Mouse (Mus musculus) small intestine, adult 2 months (tissue): ENCODE measurements around the gene Baiap2l2. TPM values are rescaled to one million over a fixed set of nuclear protein-coding genes. Genes with fewer than 3 reads are reported as not detected.

Experiments used
- H3K27ac ChIP-seq: fragments of 200-500 bp; 2 replicates; pipeline ENCODE4 v1.5.1; 2012; ENCODE audit warnings: low read depth, low read length, control low read depth, inconsistent platforms; ENCODE audit not compliant: insufficient read depth
- H3K27me3 ChIP-seq: fragments of 200-500 bp; 2 replicates; pipeline ENCODE4 v1.6.1; 2012; ENCODE audit warnings: mild to moderate bottlenecking, moderate library complexity, low read length, inconsistent platforms; ENCODE audit not compliant: control insufficient read depth, insufficient read depth
- H3K36me3 ChIP-seq: fragments of 200-500 bp; 2 replicates; pipeline ENCODE4 v1.6.1; 2012; ENCODE audit warnings: mild to moderate bottlenecking, low read length, control low read depth, inconsistent platforms; ENCODE audit not compliant: control insufficient read depth, insufficient read depth
- H3K4me1 ChIP-seq: fragments of 200-500 bp; 2 replicates; pipeline ENCODE4 v1.6.1; 2012; ENCODE audit warnings: low read length, inconsistent platforms, mixed read lengths; ENCODE audit not compliant: control insufficient read depth, insufficient read depth, insufficient read length
- H3K4me3 ChIP-seq: fragments of 200-500 bp; 2 replicates; pipeline ENCODE4 v1.5.1; 2012; ENCODE audit warnings: low read depth, mild to moderate bottlenecking, control low read depth, inconsistent platforms, low read length, moderate library complexity
- CTCF ChIP-seq: fragments of 200-500 bp; IDR thresholded peaks from 2 replicates; pipeline ENCODE4 v1.5.1; 2012; ENCODE audit warnings: low read depth, mild to moderate bottlenecking, control low read depth, inconsistent platforms, low read length, moderate library complexity, mixed read lengths; ENCODE audit not compliant: insufficient replicate concordance, insufficient read length; ENCODE audit errors: extremely low read depth
- POLR2A ChIP-seq: fragments of 200-500 bp; IDR thresholded peaks from 2 replicates; pipeline ENCODE4 v1.6.1; 2012; ENCODE audit warnings: low read depth, mild to moderate bottlenecking, control low read depth, inconsistent platforms, low read length, moderate library complexity
- WGBS: fragments of 180-500 bp; shearing (Covaris S2); methylation state at CpG from one replicate; pipeline ENCODE4 v1.1.7; 2018; 5-methylcytosine and 5-hydroxymethylcytosine counted together
- polyA plus RNA-seq: library from polyadenylated mRNA; depleted of rRNA; stranded (reverse); fragments of >200 nt; gene quantifications from 2 replicates; pipeline ENCODE4 v1.2.3, GENCODE M21; 2012; rRNA removed

Gene Baiap2l2
- polyA plus RNA-seq, 1 experiment = 542 TPM

GRCm38 (mm10) chr15:79216191-79216590 lies 69.1 kb downstream of the Baiap2l2 start:
- no peaks in the 10 kb centered on the region for H3K27me3 ChIP-seq
- TF ChIP-seq CTCF (no peak), POLR2A (no peak)
- H3K4me3 ChIP-seq = no peak overlapping the region
- H3K36me3 ChIP-seq = no peaks in the 10 kb centered on the region
- no peaks in the 10 kb centered on the region for H3K4me1 ChIP-seq
- no peak overlapping the region for H3K27ac ChIP-seq
- WGBS = 50% methylated on average over 3 of the region's 3 CpGs

- Histone ChIP-seq H3K27me3 (no peaks in the 10 kb centered on the region), H3K4me3 (no peak overlapping the region), H3K27ac (no peak overlapping the region), H3K36me3 (no peaks in the 10 kb centered on the region), H3K4me1 (no peaks in the 10 kb centered on the region; the same call in 1 of the 2 replicates)
- TF ChIP-seq CTCF (no peak), POLR2A (no peak)
- WGBS = 80% methylated on average over 6 of the region's 6 CpGs
These were observed 71.7 kb downstream of the Baiap2l2 start for GRCm38 (mm10) chr15:79213591-79213990.

GRCm38 (mm10) chr15:79212750-79213446 lies 72.4 kb downstream of the Baiap2l2 start:
- Histone ChIP-seq H3K27ac (no peak overlapping the region), H3K4me3 (no peak overlapping the region), H3K36me3 (no peaks in the 10 kb centered on the region), H3K27me3 (no peaks in the 10 kb centered on the region), H3K4me1 (no peaks in the 10 kb centered on the region; the same call in 1 of the 2 replicates)
- TF ChIP-seq POLR2A = no peak
- TF ChIP-seq CTCF = no peak
- 92% methylated on average over 26 of the region's 26 CpGs for WGBS

GRCm38 (mm10) chr15:79210357-79210756 lies 75.0 kb downstream of the Baiap2l2 start:
- no peak for TF ChIP-seq POLR2A
- TF ChIP-seq CTCF = no peak
- 78% methylated on average over 2 of the region's 2 CpGs for WGBS
- Histone ChIP-seq H3K36me3 (no peaks in the 10 kb centered on the region), H3K4me3 (no peak overlapping the region), H3K27ac (no peak overlapping the region), H3K27me3 (no peaks in the 10 kb centered on the region), H3K4me1 (no peaks in the 10 kb centered on the region; the same call in 1 of the 2 replicates)

- WGBS = 59% methylated on average over 27 of the region's 27 CpGs
- Histone ChIP-seq H3K4me3 (peak overlapping the region; percentile 39), H3K4me1 (no peaks in the 10 kb centered on the region; the same call in 1 of the 2 replicates), H3K36me3 (no peaks in the 10 kb centered on the region), H3K27me3 (no peaks in the 10 kb centered on the region), H3K27ac (no peak overlapping the region)
- no peak for TF ChIP-seq POLR2A
- no peak for TF ChIP-seq CTCF
These were observed 76.4 kb downstream of the Baiap2l2 start for GRCm38 (mm10) chr15:79208758-79209439.

GRCm38 (mm10) chr15:79208211-79208610 lies 77.1 kb downstream of the Baiap2l2 start:
- no peaks in the 10 kb centered on the region for H3K36me3 ChIP-seq
- 69% methylated on average over 6 of the region's 6 CpGs for WGBS
- no peaks in the 10 kb centered on the region for H3K27me3 ChIP-seq
- TF ChIP-seq CTCF (no peak), POLR2A (no peak)
- no peaks in the 10 kb centered on the region; the same call in 1 of the 2 replicates for H3K4me1 ChIP-seq
- no peak overlapping the region for H3K4me3 ChIP-seq
- no peak overlapping the region for H3K27ac ChIP-seq

Other genes with a start within 250 kb of the Baiap2l2 start
- gene Galr3, start 243.7 kb downstream of the Baiap2l2 start, polyA plus RNA-seq = 2.2 and 8.0 TPM in 2 replicates
- gene Ankrd54, start 222.6 kb downstream of the Baiap2l2 start, polyA plus RNA-seq = 70.4 and 92.7 TPM in 2 replicates
- 52.5 and 88.3 TPM in 2 replicates for gene Eif3l, start 210.4 kb downstream of the Baiap2l2 start, polyA plus RNA-seq
- gene Micall1, start 176.6 kb downstream of the Baiap2l2 start, polyA plus RNA-seq = 18.8 and 23.8 TPM in 2 replicates
- gene Polr2f, start 144.5 kb downstream of the Baiap2l2 start, polyA plus RNA-seq = 18.3 and 32.2 TPM in 2 replicates
- gene 1700088E04Rik, start 144.3 kb downstream of the Baiap2l2 start, polyA plus RNA-seq = 0.56 and 1.2 TPM in 2 replicates
- gene Sox10, start 120.3 kb downstream of the Baiap2l2 start, polyA plus RNA-seq = 2.5 and 2.7 TPM in 2 replicates
- gene Pick1, start 56.4 kb downstream of the Baiap2l2 start, polyA plus RNA-seq = 20.8 and 27.9 TPM in 2 replicates
- 0.05 and 0.08 TPM in 2 replicates for gene Gm49486, start 56.1 kb downstream of the Baiap2l2 start, polyA plus RNA-seq
- 0.75 and 2.6 TPM in 2 replicates for gene Slc16a8, start 30.8 kb downstream of the Baiap2l2 start, polyA plus RNA-seq
- gene Pla2g6, start 42.9 kb upstream of the Baiap2l2 start, polyA plus RNA-seq = 24.1 and 40.2 TPM in 2 replicates
- gene Maff, start 61.1 kb upstream of the Baiap2l2 start, polyA plus RNA-seq = 9.4 and 28.5 TPM in 2 replicates
- 80.3 and 168 TPM in 2 replicates for gene Tmem184b, start 118.0 kb upstream of the Baiap2l2 start, polyA plus RNA-seq
- gene Csnk1e, start 170.0 kb upstream of the Baiap2l2 start, polyA plus RNA-seq = 14.7 and 25.9 TPM in 2 replicates
- gene Kcnj4, start 219.7 kb upstream of the Baiap2l2 start, polyA plus RNA-seq = not detected in 2 replicates
- gene Kdelr3, start 230.9 kb upstream of the Baiap2l2 start, polyA plus RNA-seq = 9.0 and 10.5 TPM in 2 replicates